Mouse (Mus musculus): ENCODE data around the gene Cers5.
"Not testable (repeated sequence)": the region's sequence is repeated elsewhere in the genome, so short reads cannot be mapped to it uniquely, and the experiment has no call there.

Cers5 gene

GRCm38 (mm10) chr15:99772881-99772924 lies at the start of gene Cers5:
Cers5 (minus strand) TSS chr15:99772885.
- in situ Hi-C loops (cut with MboI; ENCODE audit: low sequenced_read_pairs): not testable (repeated sequence)

- in situ Hi-C loops (cut with MboI; ENCODE audit: low sequenced_read_pairs): no loop called here
Measured at GRCm38 (mm10) chr15:99819621-99820279, 47.1 kb upstream of the Cers5 start.

- in situ Hi-C loops (cut with MboI; ENCODE audit: low sequenced_read_pairs): no loop called here
Measured at GRCm38 (mm10) chr15:99819109-99819440, 46.4 kb upstream of the Cers5 start.

GRCm38 (mm10) chr15:99818321-99819108 lies 45.8 kb upstream of the Cers5 start:
- in situ Hi-C loops (cut with MboI; ENCODE audit: low sequenced_read_pairs): no loop called here

- in situ Hi-C loops (cut with MboI; ENCODE audit: low sequenced_read_pairs): no loop called here
Measured at GRCm38 (mm10) chr15:99817343-99818235, 44.9 kb upstream of the Cers5 start.

- in situ Hi-C loops (cut with MboI; ENCODE audit: low sequenced_read_pairs): no loop called here
Measured at GRCm38 (mm10) chr15:99815999-99816398, 43.3 kb upstream of the Cers5 start.

- in situ Hi-C loops (cut with MboI; ENCODE audit: low sequenced_read_pairs): no loop called here
Measured at GRCm38 (mm10) chr15:99814554-99815260, 42.0 kb upstream of the Cers5 start.

GRCm38 (mm10) chr15:99813639-99814038 lies 41.0 kb upstream of the Cers5 start:
- in situ Hi-C loops (cut with MboI; ENCODE audit: low sequenced_read_pairs): no loop called here

- in situ Hi-C loops (cut with MboI; ENCODE audit: low sequenced_read_pairs): no loop called here
Measured at GRCm38 (mm10) chr15:99812097-99812496, 39.4 kb upstream of the Cers5 start.

GRCm38 (mm10) chr15:99807776-99808735 lies 35.4 kb upstream of the Cers5 start:
- in situ Hi-C loops (cut with MboI; ENCODE audit: low sequenced_read_pairs): no loop called here

GRCm38 (mm10) chr15:99806171-99806570 lies 33.5 kb upstream of the Cers5 start:
- in situ Hi-C loops (cut with MboI; ENCODE audit: low sequenced_read_pairs): no loop called here

GRCm38 (mm10) chr15:99805673-99806072 lies 33.0 kb upstream of the Cers5 start:
- in situ Hi-C loops (cut with MboI; ENCODE audit: low sequenced_read_pairs): no loop called here

GRCm38 (mm10) chr15:99803186-99803644 lies 30.5 kb upstream of the Cers5 start:
- in situ Hi-C loops (cut with MboI; ENCODE audit: low sequenced_read_pairs): no loop called here

GRCm38 (mm10) chr15:99801885-99802572 lies 29.3 kb upstream of the Cers5 start:
- in situ Hi-C loops (cut with MboI; ENCODE audit: low sequenced_read_pairs): no loop called here

- in situ Hi-C loops (cut with MboI; ENCODE audit: low sequenced_read_pairs): no loop called here
Measured at GRCm38 (mm10) chr15:99799706-99800105, 27.0 kb upstream of the Cers5 start.

GRCm38 (mm10) chr15:99797898-99798297 lies 25.2 kb upstream of the Cers5 start:
- in situ Hi-C loops (cut with MboI; ENCODE audit: low sequenced_read_pairs): no loop called here

GRCm38 (mm10) chr15:99796735-99797134 lies 24.1 kb upstream of the Cers5 start:
- in situ Hi-C loops (cut with MboI; ENCODE audit: low sequenced_read_pairs): no loop called here

- in situ Hi-C loops (cut with MboI; ENCODE audit: low sequenced_read_pairs): no loop called here
Measured at GRCm38 (mm10) chr15:99796066-99796465, 23.4 kb upstream of the Cers5 start.

GRCm38 (mm10) chr15:99792221-99792815 lies 19.6 kb upstream of the Cers5 start:
- in situ Hi-C loops (cut with MboI; ENCODE audit: low sequenced_read_pairs): no loop called here

Data from CH12F3 (cell line).